Mouse (Mus musculus) gastrocnemius, postnatal 4 days (tissue): ENCODE data around the gene Gm20388. TPM values are rescaled to one million over a fixed set of nuclear protein-coding genes. Genes with fewer than 3 reads are reported as not detected.

Source experiments
- DNase-seq, 2 experiments: peaks; one replicate each; pipeline ENCODE4 v3.0.0; 2021 to 2022; ENCODE audit warnings: low spot score in 2 of 2, mixed read lengths in 2 of 2
- total RNA-seq, 2 experiments: library from RNA; stranded (reverse); gene quantifications; 2 replicates each; pipeline ENCODE4 v1.2.3; 2021

The Gm20388 gene
- total RNA-seq, 2 experiments from 2014 or later = 12.8 to 22.8 TPM

DNA sequence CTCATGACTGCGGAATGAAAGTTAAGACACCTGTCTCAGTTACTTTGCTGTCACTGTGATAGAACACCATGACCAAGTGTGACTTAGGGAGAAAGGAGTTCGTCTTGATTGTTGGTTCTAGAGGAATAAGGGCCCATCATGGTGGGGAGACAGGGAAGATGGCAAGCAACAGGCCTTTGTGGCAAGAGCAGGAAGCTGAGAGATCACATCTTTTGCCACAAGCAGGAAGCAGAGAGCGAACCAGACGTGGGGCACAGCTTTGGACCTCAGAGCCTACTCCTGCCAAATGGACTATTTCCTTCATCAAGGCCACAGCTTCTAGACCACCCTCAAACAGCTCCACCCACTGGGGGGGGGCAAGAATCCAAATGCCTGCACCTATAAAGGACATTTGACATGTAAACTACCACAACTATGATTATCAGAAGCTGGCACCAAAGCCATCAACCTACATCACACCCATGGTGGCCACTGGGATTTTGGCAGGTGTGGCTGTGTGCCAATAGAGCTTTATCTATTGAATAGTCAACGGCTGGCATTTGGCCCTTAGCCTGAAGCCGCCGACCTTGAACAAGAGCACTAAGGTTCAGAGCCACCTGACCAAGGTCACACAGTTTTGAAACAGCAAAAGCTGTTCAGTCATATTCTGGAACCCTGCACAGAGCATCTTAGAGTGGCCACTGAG lies 2854.3 kb downstream of the Gm20388 start:
- DNase-seq = no peak

DNA sequence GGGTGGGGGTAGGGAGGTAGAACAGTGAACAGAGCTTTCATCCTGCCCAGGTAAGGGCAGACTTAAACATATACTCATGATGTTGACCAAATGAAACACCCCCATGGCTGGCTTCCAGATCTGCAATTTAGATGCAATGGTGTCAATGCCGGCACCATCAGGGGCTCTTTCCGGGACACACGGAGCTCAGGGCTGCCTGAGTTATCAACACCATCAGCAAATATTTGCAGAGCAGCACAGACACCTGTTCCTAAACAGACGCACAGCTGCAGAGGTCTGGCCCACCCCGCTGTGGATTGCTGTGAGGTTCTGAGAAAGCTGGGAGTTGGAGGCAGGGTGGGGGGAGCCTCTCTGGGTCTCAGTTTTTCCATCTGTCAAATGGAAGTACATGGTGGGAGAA lies 2855.5 kb downstream of the Gm20388 start:
- no peak for DNase-seq

GRCm38 (mm10) chr8:122766647-122767200 lies 2856.1 kb downstream of the Gm20388 start:
- no peak for DNase-seq

DNA sequence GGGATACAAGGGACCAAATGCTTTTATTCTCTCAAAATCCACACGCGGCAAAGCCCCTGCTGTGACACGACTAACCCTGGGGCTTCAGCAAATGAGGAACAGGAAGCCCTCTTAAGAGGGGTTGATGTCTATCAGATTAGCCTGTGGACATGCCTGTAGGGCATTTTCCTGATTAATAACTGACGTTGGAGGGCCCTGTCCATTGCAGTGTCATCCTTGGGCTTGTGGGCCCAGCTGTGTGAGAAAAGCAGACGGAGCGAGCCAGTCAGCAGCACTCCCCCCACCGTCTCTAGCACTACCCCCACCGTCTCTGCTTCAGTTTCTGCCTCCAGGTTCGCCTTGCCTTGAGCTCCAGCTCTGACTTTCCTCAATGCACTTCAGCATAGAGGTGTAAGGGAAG lies 2856.6 kb downstream of the Gm20388 start:
- DNase-seq = no peak

DNA sequence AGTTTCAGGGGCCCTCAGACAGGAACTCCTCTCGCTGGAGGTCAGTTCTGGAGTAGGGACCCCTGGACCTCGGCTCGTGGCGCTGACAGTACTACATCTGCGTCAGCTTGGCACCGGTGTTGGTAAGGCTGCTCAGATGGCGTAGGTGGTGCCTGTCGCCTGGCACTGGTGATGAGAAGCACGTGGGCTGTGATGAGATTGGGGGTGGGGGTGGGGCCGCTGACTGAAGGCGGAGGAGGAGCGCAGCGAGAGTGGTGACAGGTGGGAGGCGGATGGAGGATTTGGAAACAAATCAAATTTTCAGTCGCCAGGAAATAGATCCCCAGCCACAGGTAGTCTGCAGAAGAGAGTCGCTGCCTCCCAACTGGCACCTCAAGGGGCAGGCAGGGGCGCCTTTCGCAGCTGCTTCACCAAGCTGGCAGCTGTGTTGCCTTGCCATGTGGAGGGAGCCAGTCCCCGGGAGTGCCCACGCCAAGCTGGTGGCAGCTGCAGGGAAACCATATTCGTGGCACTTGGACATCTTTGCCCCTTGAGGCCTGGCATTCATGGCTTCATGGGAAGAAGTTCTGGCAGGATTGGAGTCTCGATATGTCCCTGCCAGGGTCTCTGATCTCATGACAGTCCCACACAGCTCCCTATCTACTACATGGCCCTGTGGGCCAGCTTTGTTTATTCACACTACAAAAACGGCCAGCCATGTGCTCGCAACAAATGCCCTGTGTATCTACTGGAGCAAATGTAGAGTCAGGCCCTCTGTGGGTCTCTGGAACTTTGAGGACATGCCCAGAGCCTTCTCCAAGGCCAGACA lies 2858.8 kb downstream of the Gm20388 start:
- peak in 1 of 2 experiments; percentile 40 for DNase-seq

GRCm38 (mm10) chr8:122772431-122773060 lies 2861.9 kb downstream of the Gm20388 start:
- DNase-seq = no peak

DNA sequence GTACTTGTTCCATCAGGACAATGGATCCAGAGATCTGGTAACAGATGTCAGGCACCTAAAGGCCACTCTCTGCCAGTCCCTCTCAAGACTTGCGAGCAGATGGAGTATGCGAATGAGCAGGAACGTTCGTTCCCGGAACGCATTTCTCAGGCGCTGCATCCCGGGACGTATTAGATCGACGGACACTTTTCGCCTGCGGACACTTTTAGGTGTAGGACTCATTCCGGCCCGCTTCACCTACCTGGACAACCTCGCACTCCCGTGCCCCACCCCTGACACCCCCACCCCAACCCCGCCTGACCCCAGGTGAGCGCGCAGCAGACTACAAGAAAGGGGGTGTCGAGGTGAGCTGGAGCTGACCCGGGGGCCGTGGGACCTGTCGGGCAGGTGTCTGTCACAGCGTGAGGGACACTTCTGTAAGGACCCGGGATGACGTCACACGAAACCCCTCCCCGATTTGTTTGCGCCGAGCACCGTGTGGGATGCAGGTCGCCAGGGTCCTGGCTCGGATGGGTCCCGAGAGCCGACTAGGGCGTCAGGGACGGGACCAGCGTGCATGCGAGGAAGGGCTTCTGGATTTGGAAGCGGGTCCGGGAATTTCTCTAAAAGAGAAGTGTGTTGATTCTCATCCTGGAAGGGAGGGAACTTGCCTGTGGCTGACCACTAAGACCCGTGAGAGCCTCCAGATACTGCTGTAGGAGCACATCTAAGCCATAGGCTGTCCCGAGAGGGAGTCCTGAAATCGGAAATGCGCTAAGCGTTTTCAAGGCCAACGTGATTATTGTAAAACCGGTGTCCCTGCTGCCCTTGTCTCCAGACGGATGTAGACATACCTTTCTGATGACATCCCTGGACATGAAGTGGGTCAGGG lies 2864.9 kb downstream of the Gm20388 start, which contains the start of gene Acsf3:
Acsf3 (plus strand) TSS at position 202 of the 871 bp plus-strand sequence.
- DNase-seq = peak; percentile 41 to 62

DNA sequence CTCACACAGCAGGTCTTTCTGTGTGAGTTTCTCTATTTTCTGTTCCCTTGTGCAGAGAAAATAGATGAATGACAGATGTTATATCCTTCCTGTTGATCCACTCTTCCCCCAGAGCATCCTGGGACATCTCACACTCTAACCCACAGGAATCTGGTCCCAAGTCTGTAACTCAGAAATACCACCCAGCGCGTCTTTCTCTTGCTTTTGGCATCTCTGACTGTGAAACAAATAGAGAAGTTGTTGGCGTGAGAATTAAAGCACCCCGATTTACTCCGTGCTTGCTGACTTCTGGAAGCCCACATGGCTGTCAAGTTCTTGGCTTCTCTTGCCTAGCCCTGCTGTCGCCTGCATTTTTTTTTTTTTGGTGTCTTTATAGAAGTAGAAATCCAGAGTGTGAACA lies 2867.1 kb downstream of the Gm20388 start:
- DNase-seq = no peak

GRCm38 (mm10) chr8:122778703-122779239 lies 2868.1 kb downstream of the Gm20388 start:
- no peak for DNase-seq

GRCm38 (mm10) chr8:122779255-122779654 lies 2868.6 kb downstream of the Gm20388 start:
- DNase-seq = no peak

DNA sequence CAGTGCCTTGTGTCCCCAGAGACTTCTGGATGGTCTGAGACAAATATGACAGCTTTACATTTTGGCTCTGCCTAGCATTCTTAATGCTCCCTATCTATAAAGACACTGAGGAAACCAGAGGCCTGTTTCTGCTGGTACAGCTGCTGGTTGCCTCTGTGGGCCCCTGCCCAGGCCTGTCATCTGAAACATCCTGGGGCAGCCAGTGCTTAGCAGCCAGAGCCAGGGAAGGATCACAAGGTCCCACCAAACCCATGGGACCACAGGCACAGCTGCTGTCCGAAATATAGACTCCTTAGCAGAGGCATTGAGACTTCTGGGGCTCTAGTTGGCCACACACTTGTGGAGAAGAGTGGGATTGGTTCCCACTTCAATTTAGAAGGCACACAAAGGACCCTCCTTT lies 2874.1 kb downstream of the Gm20388 start:
- DNase-seq = no peak

- no peak for DNase-seq
These were observed 2879.2 kb downstream of the Gm20388 start for GRCm38 (mm10) chr8:122789796-122790195.

- DNase-seq = peak in 1 of 2 experiments; percentile 66
These were observed 2882.9 kb downstream of the Gm20388 start for GRCm38 (mm10) chr8:122793375-122794174.

DNA sequence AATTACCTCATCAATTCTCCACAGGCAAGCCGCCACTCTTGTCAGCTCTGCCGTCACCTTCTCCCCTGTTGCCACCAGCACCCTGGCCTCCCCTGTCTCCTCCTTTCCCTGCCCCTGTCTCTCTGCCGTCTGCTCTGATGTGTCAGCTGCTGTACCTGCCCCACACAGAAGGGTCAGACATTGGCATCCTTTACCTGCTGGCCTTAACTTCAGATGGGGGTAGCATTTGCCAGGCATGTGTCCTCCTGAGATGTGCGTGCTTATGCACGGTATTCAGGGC lies 2883.5 kb downstream of the Gm20388 start:
- DNase-seq = no peak

DNA sequence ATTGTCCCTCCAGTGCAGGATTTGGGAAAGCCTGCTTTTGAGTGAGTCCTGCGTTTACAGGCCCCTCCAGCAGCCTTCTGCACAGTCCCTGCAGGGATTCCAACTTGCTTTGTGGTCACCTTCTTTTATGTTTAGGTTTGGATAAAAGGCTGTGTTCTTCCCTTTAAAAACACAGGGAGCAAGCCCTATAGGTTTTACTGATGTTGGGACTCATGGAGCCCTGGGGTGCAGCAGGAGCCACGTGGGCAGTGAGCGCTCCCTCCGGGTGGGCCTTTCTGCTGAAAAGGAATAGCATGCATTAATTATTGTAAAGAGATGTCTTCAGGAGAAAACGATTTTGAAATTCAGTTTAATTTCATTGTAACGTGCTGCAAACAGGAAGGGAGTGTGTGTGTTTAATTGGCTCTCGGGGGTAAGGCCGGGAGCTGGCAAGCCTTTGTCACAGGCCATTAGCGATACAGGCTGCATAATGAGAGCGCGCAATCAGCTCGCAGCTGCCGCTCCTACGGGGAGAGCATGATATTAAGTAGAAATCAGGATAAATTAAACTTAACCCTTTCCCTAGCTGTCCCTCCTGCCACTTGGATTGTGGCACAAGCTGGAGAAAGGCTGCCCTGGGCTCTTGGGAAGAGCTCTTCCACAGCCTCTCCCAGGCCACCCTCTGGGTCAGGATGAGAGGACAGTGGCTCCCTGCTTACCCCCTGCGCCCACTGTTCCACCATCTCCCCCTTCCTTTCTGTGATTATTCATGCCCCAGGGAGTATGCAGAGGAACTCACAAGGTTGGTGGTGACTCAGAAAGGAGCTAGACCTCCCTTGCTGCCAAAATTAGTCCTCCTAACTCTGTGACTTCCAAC lies 2893.5 kb downstream of the Gm20388 start:
- no peak for DNase-seq

DNA sequence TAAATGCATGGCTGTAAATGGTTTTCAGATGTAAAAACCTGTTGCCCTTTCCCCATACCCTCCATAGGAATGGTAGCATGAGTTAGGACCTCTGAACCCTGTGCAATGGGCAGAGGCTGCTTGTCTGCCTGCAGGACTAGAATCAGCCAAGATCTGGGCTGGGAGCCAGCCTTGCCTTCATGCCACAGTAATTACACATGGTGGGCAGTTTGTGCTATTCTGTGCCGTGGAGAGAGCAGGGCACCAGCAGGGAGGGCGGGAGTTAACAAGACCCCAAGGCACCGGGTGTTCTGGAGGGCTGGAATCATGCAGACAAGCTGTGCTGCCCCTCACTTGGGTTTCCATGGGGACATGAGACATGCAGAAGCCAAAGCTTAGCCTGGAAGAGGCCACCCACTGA lies 2894.7 kb downstream of the Gm20388 start:
- peak in 1 of 2 experiments; percentile 52 for DNase-seq

DNA sequence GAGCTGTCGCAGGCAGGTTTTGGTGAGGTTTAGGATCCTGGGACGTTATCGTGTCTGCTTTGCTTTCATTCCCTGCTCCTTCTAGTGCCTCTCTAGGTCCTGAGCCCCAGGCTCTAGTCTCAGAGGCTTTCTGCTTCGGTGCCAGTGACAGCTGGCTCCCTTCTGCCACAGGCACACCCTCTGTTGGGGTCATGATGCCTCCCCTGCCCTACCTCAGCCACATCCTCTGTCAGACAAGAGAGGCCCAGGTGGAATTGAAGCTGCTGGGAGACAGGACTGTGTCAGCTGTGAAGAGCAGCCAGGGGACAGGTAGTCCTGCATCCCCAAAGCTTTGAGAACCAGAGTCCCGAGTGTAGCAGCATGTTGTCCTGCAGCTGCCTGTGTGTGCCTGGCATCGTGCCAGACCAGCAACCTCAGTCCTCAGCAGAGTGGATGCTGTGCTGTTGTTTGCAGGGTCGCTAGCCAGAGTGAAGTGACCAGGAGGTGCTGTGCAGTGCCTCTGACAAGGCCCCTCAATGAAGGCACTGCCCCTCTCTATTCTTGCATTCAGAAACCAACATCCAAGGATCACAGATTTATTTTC lies 2896.4 kb downstream of the Gm20388 start:
- no peak for DNase-seq

DNA sequence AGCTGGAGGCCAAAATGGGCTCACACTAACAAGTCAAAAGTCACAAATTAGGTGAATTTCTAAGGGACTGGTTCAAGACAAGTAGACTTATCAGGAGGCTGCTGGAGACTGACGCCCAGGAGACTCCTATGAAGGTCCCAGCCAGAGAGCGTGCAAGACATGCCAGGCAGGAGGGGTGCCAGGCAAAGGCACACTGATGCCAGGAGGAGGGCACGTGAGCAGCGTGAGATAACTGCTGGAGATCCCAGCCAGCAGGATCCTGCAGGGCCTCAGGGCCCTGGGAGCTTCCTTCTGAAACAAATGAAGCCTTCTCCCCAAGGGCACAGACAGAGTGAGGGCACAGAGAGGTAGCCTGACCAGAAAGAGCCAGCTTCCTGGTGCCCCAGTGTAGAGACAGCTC lies 2897.3 kb downstream of the Gm20388 start:
- DNase-seq = no peak
